Mouse (Mus musculus) olfactory bulb, adult 2 months (tissue): ENCODE results near the gene Hist1h4b.

ENCODE experiments used
- CTCF ChIP-seq: fragments of 200-500 bp; IDR thresholded peaks from 2 replicates; pipeline ENCODE4 v1.5.1; 2012; ENCODE audit warnings: low read depth, mild to moderate bottlenecking, low read length, moderate library complexity; ENCODE audit not compliant: insufficient read depth
- POLR2A ChIP-seq: fragments of 200-500 bp; IDR thresholded peaks from 2 replicates; pipeline ENCODE4 v1.6.1; 2012; ENCODE audit warnings: mild to moderate bottlenecking, low read depth, low read length, moderate library complexity; ENCODE audit not compliant: insufficient read depth

GRCm38 (mm10) chr13:23730479-23730878 is 26.3 kb upstream of the Hist1h4b start:
- TF ChIP-seq CTCF (no peak), POLR2A (no peak)
